Mouse (Mus musculus): ENCODE measurements at regions not wholly inside any gene's neighbourhood (a gene's known extent, or its start where the extent isn't known, plus 50 kb on each side); places are given as distances from the start of the nearest gene placed in this dataset.

GRCm38 (mm10) chr13:71174335-71174734 lies 332.7 kb upstream of the Adamts16 start:
- Histone ChIP-seq H3K9me3 (ENCODE audit: low read length) (no peaks in the 10 kb centered on the region), H3K27ac (ENCODE audit: low read depth, low read length) (no peak overlapping the region), H3K4me3 (ENCODE audit: low read depth, low read length) (no peak overlapping the region), H3K9ac (replicated peaks; ENCODE audit: low read length, poor library complexity, severe bottlenecking) (no peak overlapping the region), H3K27me3 (ENCODE audit: insufficient read depth, low read length) (no peaks in the 10 kb centered on the region), H3K4me1 (ENCODE audit: insufficient read depth, low read length) (no peaks in the 10 kb centered on the region), H3K36me3 (ENCODE audit: insufficient read depth, low read length) (no peaks in the 10 kb centered on the region), H3K4me2 (ENCODE audit: low read depth, low read length, poor library complexity, severe bottlenecking) (no peak overlapping the region)
- TF ChIP-seq CTCF (IDR thresholded peaks at IDR 0.05): no peak
- DNase-seq (ENCODE audit: low spot score) (no peak), ATAC-seq (ENCODE audit: low FRiP score) (no peak)

GRCm38 (mm10) chr13:71166226-71166625 lies 324.6 kb upstream of the Adamts16 start:
- ATAC-seq (ENCODE audit: low FRiP score) (no peak), DNase-seq (ENCODE audit: low spot score) (no peak)
- no peak overlapping the region for H3K9ac ChIP-seq (replicated peaks; ENCODE audit: low read length, poor library complexity, severe bottlenecking)
- H3K9me3 ChIP-seq (ENCODE audit: low read length): no peaks in the 10 kb centered on the region
- no peak overlapping the region for H3K4me2 ChIP-seq (ENCODE audit: low read depth, low read length, poor library complexity, severe bottlenecking)
- no peak for TF ChIP-seq CTCF (IDR thresholded peaks at IDR 0.05)
- H3K27me3 ChIP-seq (ENCODE audit: insufficient read depth, low read length): no peaks in the 10 kb centered on the region
- H3K4me1 ChIP-seq (ENCODE audit: insufficient read depth, low read length): no peaks in the 10 kb centered on the region
- no peak overlapping the region for H3K27ac ChIP-seq (ENCODE audit: low read depth, low read length)
- 30% methylated on average over 3 of the region's 3 CpGs for WGBS
- H3K36me3 ChIP-seq (ENCODE audit: insufficient read depth, low read length): no peaks in the 10 kb centered on the region
- no peak overlapping the region for H3K4me3 ChIP-seq (ENCODE audit: low read depth, low read length)

- no peaks in the 10 kb centered on the region for H3K9me3 ChIP-seq (ENCODE audit: low read length)
- WGBS: 30% methylated on average over 20 of the region's 20 CpGs
- no peaks in the 10 kb centered on the region for H3K4me1 ChIP-seq (ENCODE audit: insufficient read depth, low read length)
- DNase-seq (ENCODE audit: low spot score) (peak; percentile 18), ATAC-seq (ENCODE audit: low FRiP score) (0 out of 2 replicates have a peak, but pooled peaks have one; percentile 16)
- no peak overlapping the region for H3K9ac ChIP-seq (replicated peaks; ENCODE audit: low read length, poor library complexity, severe bottlenecking)
- H3K4me2 ChIP-seq (ENCODE audit: low read depth, low read length, poor library complexity, severe bottlenecking): no peak overlapping the region
- H3K27me3 ChIP-seq (ENCODE audit: insufficient read depth, low read length): no peaks in the 10 kb centered on the region
- no peak overlapping the region for H3K4me3 ChIP-seq (ENCODE audit: low read depth, low read length)
- H3K27ac ChIP-seq (ENCODE audit: low read depth, low read length): no peak overlapping the region
- TF ChIP-seq CTCF (IDR thresholded peaks at IDR 0.05): no peak
- no peaks in the 10 kb centered on the region for H3K36me3 ChIP-seq (ENCODE audit: insufficient read depth, low read length)
These were observed 323.7 kb upstream of the Adamts16 start for GRCm38 (mm10) chr13:71165096-71165920.

DNA sequence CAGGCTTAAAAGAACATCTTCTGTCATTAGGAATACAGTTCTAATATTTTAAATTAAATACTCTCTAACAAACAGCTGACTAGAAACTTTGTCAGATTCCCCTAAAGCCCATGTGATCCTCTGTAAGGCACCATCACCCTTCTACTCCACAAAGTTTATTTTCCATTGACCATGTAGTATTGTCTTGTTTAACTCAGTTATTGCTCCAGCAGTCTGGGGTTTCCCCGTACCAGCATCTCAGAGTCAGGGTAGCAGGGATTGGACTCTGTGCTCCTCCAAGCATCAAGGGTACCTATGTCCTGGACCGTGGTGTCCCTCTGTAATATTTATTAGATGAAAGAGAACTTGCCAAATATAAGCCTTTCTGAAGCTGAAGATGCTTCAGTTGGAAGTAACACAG lies 322.4 kb upstream of the Adamts16 start:
- no peak overlapping the region for H3K4me2 ChIP-seq (ENCODE audit: low read depth, low read length, poor library complexity, severe bottlenecking)
- DNase-seq (ENCODE audit: low spot score): no peak
- ATAC-seq (ENCODE audit: low FRiP score): no peak
- no peaks in the 10 kb centered on the region for H3K36me3 ChIP-seq (ENCODE audit: insufficient read depth, low read length)
- no peaks in the 10 kb centered on the region for H3K4me1 ChIP-seq (ENCODE audit: insufficient read depth, low read length)
- no peak overlapping the region for H3K4me3 ChIP-seq (ENCODE audit: low read depth, low read length)
- no peaks in the 10 kb centered on the region for H3K27me3 ChIP-seq (ENCODE audit: insufficient read depth, low read length)
- no peak for TF ChIP-seq CTCF (IDR thresholded peaks at IDR 0.05)
- H3K9me3 ChIP-seq (ENCODE audit: low read length): no peaks in the 10 kb centered on the region
- 93% methylated on average over 2 of the region's 2 CpGs for WGBS
- no peak overlapping the region for H3K9ac ChIP-seq (replicated peaks; ENCODE audit: low read length, poor library complexity, severe bottlenecking)
- H3K27ac ChIP-seq (ENCODE audit: low read depth, low read length): no peak overlapping the region

DNA sequence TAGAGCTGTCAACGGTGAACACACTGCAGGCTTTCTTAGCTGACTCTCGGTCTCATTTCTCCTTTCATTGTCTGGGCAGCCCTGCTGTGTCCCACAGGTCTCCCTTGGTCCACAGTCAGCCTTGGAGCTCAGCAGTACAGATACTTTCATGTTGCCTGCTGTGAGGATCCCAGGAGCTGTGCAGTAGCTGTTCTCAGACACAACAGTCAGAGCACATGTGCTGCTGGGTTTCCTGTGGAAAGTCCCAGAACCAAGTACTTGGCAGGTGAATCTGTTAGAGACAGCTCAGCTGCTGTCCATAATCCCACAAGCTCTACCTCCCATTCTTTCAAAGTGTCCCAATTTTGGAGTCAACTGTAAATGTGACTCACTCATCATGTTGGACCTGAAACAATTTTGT lies 321.3 kb upstream of the Adamts16 start:
- no peak for DNase-seq (ENCODE audit: low spot score)
- no peak for ATAC-seq (ENCODE audit: low FRiP score)
- no peak overlapping the region for H3K27ac ChIP-seq (ENCODE audit: low read depth, low read length)
- H3K4me1 ChIP-seq (ENCODE audit: insufficient read depth, low read length): peaks cover 5% of the 10 kb centered on the region
- H3K4me3 ChIP-seq (ENCODE audit: low read depth, low read length): no peak overlapping the region
- no peaks in the 10 kb centered on the region for H3K27me3 ChIP-seq (ENCODE audit: insufficient read depth, low read length)
- 41% methylated on average over 2 of the region's 2 CpGs for WGBS
- no peak overlapping the region for H3K4me2 ChIP-seq (ENCODE audit: low read depth, low read length, poor library complexity, severe bottlenecking)
- no peak for TF ChIP-seq CTCF (IDR thresholded peaks at IDR 0.05)
- H3K9ac ChIP-seq (replicated peaks; ENCODE audit: low read length, poor library complexity, severe bottlenecking): no peak overlapping the region
- H3K9me3 ChIP-seq (ENCODE audit: low read length): no peaks in the 10 kb centered on the region
- no peaks in the 10 kb centered on the region for H3K36me3 ChIP-seq (ENCODE audit: insufficient read depth, low read length)

- H3K27ac ChIP-seq (ENCODE audit: low read depth, low read length): no peak overlapping the region
- WGBS: 15% methylated on average over 13 of the region's 13 CpGs
- no peak overlapping the region for H3K9ac ChIP-seq (replicated peaks; ENCODE audit: low read length, poor library complexity, severe bottlenecking)
- no peak for TF ChIP-seq CTCF (IDR thresholded peaks at IDR 0.05)
- H3K4me3 ChIP-seq (ENCODE audit: low read depth, low read length): peak overlapping the region; percentile 21
- H3K27me3 ChIP-seq (ENCODE audit: insufficient read depth, low read length): no peaks in the 10 kb centered on the region
- H3K9me3 ChIP-seq (ENCODE audit: low read length): no peaks in the 10 kb centered on the region
- H3K4me1 ChIP-seq (ENCODE audit: insufficient read depth, low read length): peaks cover 10% of the 10 kb centered on the region
- ATAC-seq (ENCODE audit: low FRiP score) (no peak), DNase-seq (ENCODE audit: low spot score) (peak; percentile 71)
- peak overlapping the region; percentile 49 for H3K4me2 ChIP-seq (ENCODE audit: low read depth, low read length, poor library complexity, severe bottlenecking)
- no peaks in the 10 kb centered on the region for H3K36me3 ChIP-seq (ENCODE audit: insufficient read depth, low read length)
These were observed 316.8 kb upstream of the Adamts16 start for GRCm38 (mm10) chr13:71158300-71158860.

All from midbrain, postnatal 0 days (tissue).